Mouse (Mus musculus) T-helper 2 cell (primary cell): Measurements from ENCODE around the gene Gm42906.

Experiments
- in situ Hi-C: fragments of 300-600 bp; cut with MboI, MseI; formaldehyde crosslinking; loops from one replicate; pipeline ENCODE4 v1.15.1; 2025; ENCODE audit warnings: high pct_unique_total_duplicates

Gm42906 gene

GRCm38 (mm10) chr5:151394690-151395089 lies 33.3 kb downstream of the Gm42906 start:
- in situ Hi-C loops: no loop called here

GRCm38 (mm10) chr5:151393821-151394662 lies 33.9 kb downstream of the Gm42906 start:
- in situ Hi-C loops: no loop called here

GRCm38 (mm10) chr5:151389827-151390226 lies 38.1 kb downstream of the Gm42906 start:
- in situ Hi-C loops: no loop called here

- in situ Hi-C loops: loop anchor here (10.0 kb wide), 1 partner anchor 925 kb away; no protein-coding TSS in a partner anchor
Measured at GRCm38 (mm10) chr5:151379896-151380295, 48.1 kb downstream of the Gm42906 start.

- in situ Hi-C loops: loop anchor here (10.0 kb wide), 1 partner anchor 924 kb away; no protein-coding TSS in a partner anchor
Measured at GRCm38 (mm10) chr5:151379210-151379609, 48.8 kb downstream of the Gm42906 start.

- in situ Hi-C loops: loop anchor here (10.0 kb wide), 1 partner anchor 922 kb away; no protein-coding TSS in a partner anchor
Measured at GRCm38 (mm10) chr5:151376931-151377330, 51.0 kb downstream of the Gm42906 start.

GRCm38 (mm10) chr5:151374825-151375224 lies 53.1 kb downstream of the Gm42906 start:
- in situ Hi-C loops: loop anchor here (5.0 to 10.0 kb wide), 3 partner anchors 32 to 920 kb away; partner anchors contain the start of gene Pds5b

GRCm38 (mm10) chr5:151371130-151371529 lies 56.8 kb downstream of the Gm42906 start:
- in situ Hi-C loops: loop anchor here (5.0 to 10.0 kb wide), 3 partner anchors 36 to 916 kb away; partner anchors contain the start of gene Pds5b

- in situ Hi-C loops: no loop called here
Measured at GRCm38 (mm10) chr5:151369306-151369721, 58.6 kb downstream of the Gm42906 start.

GRCm38 (mm10) chr5:151368395-151369190 lies 59.4 kb downstream of the Gm42906 start:
- in situ Hi-C loops: no loop called here

- in situ Hi-C loops: no loop called here
Measured at GRCm38 (mm10) chr5:151367881-151368394, 60.0 kb downstream of the Gm42906 start.

GRCm38 (mm10) chr5:151367317-151367716 lies 60.6 kb downstream of the Gm42906 start:
- in situ Hi-C loops: no loop called here

GRCm38 (mm10) chr5:151363343-151364000 lies 64.5 kb downstream of the Gm42906 start:
- in situ Hi-C loops: no loop called here

GRCm38 (mm10) chr5:151349616-151350015 lies 78.3 kb downstream of the Gm42906 start:
- in situ Hi-C loops: no loop called here

GRCm38 (mm10) chr5:151348418-151348817 lies 79.5 kb downstream of the Gm42906 start:
- in situ Hi-C loops: no loop called here

- in situ Hi-C loops: no loop called here
Measured at GRCm38 (mm10) chr5:151346626-151347025, 81.3 kb downstream of the Gm42906 start.

GRCm38 (mm10) chr5:151344737-151345136 lies 83.2 kb downstream of the Gm42906 start:
- in situ Hi-C loops: no loop called here

- in situ Hi-C loops: no loop called here
Measured at GRCm38 (mm10) chr5:151333686-151334085, 94.3 kb downstream of the Gm42906 start.

GRCm38 (mm10) chr5:151333191-151333594 lies 94.8 kb downstream of the Gm42906 start:
- in situ Hi-C loops: no loop called here

GRCm38 (mm10) chr5:151315804-151316597 lies 112.0 kb downstream of the Gm42906 start:
- in situ Hi-C loops: no loop called here

GRCm38 (mm10) chr5:151300286-151300685 lies 127.7 kb downstream of the Gm42906 start:
- in situ Hi-C loops: no loop called here
